Mouse (Mus musculus): ENCODE measurements at regions not wholly inside any gene's neighbourhood (a gene's known extent, or its start where the extent isn't known, plus 50 kb on each side); places are given as distances from the start of the nearest gene placed in this dataset.
A peak's percentile ranks its signal among the peaks of the same experiment; 100 is the strongest.
"Not testable (repeated sequence)": the region's sequence is repeated elsewhere in the genome, so short reads cannot be mapped to it uniquely, and the experiment has no call there.

- DNase-seq (ENCODE audit: low spot score in 2 of 2): peak; percentile 33 to 59
- intact Hi-C loops (cut with DNase I): loop anchor here (2.0 kb wide), 1 partner anchor 675 kb away; no protein-coding TSS in a partner anchor
These were observed 136.5 kb upstream of the Arhgap42 start for GRCm38 (mm10) chr9:9375304-9375904.

- DNase-seq (ENCODE audit: low spot score in 2 of 2): peak in 1 of 2 experiments; percentile 9
These were observed 133.7 kb upstream of the Arhgap42 start for GRCm38 (mm10) chr9:9372594-9372993.

GRCm38 (mm10) chr9:9368731-9369130 is 129.8 kb upstream of the Arhgap42 start:
- intact Hi-C loops (cut with DNase I): loop anchor here (10.0 kb wide), 1 partner anchor 134 kb away; the partner anchor contains the start of gene Arhgap42
- no peak for DNase-seq (ENCODE audit: low spot score in 2 of 2)

More at GRCm38 (mm10) chr9:9372594-9372993, 133.7 kb upstream of the Arhgap42 start:
- intact Hi-C loops (cut with DNase I): loop anchor here (5.0 kb wide), 1 partner anchor 1145 kb away; no protein-coding TSS in a partner anchor

- intact Hi-C loops (cut with DNase I): no loop called here
- no peak for DNase-seq (ENCODE audit: low spot score in 2 of 2)
These were observed 103.7 kb upstream of the Arhgap42 start for GRCm38 (mm10) chr9:9342456-9343185.

- DNase-seq (ENCODE audit: low spot score in 2 of 2): no peak
- intact Hi-C loops (cut with DNase I): no loop called here
These were observed 79.7 kb upstream of the Arhgap42 start for GRCm38 (mm10) chr9:9318624-9319023.

- no peak for DNase-seq (ENCODE audit: low spot score in 2 of 2)
- intact Hi-C loops (cut with DNase I): no loop called here
These were observed 77.1 kb upstream of the Arhgap42 start for GRCm38 (mm10) chr9:9316021-9316420.

GRCm38 (mm10) chr9:9312274-9312673 is 73.4 kb upstream of the Arhgap42 start:
- DNase-seq (ENCODE audit: low spot score in 2 of 2): no peak
- intact Hi-C loops (cut with DNase I): no loop called here

GRCm38 (mm10) chr9:9311627-9312265 is 72.8 kb upstream of the Arhgap42 start:
- intact Hi-C loops (cut with DNase I): no loop called here
- DNase-seq (ENCODE audit: low spot score in 2 of 2): no peak

- intact Hi-C loops (cut with DNase I); DNase-seq (ENCODE audit: low spot score in 2 of 2): not testable (repeated sequence)
These were observed 72.2 kb upstream of the Arhgap42 start for GRCm38 (mm10) chr9:9311040-9311583.

GRCm38 (mm10) chr9:9290767-9291166 is 51.9 kb upstream of the Arhgap42 start:
- intact Hi-C loops (cut with DNase I): no loop called here

GRCm38 (mm10) chr9:9289570-9289969 is 50.7 kb upstream of the Arhgap42 start:
- intact Hi-C loops (cut with DNase I): no loop called here
- no peak for DNase-seq (ENCODE audit: low spot score in 2 of 2)

More at GRCm38 (mm10) chr9:9290767-9291166, 51.9 kb upstream of the Arhgap42 start:
- DNase-seq (ENCODE audit: low spot score in 2 of 2): no peak
